Mouse (Mus musculus): ENCODE data around the gene Entpd4b. TPM values are rescaled to one million over a fixed set of nuclear protein-coding genes. Genes with fewer than 3 reads are reported as not detected.
"Not testable (repeated sequence)": the region's sequence is repeated elsewhere in the genome, so short reads cannot be mapped to it uniquely, and the experiment has no call there.

The Entpd4b gene
- polyA plus RNA-seq (2012; rRNA removed): 58.4 and 62.1 TPM in 2 replicates

- not testable (repeated sequence) for H3K27me3 ChIP-seq (replicated peaks; ENCODE audit: control insufficient read depth, insufficient read depth, low read length); H3K4me1 ChIP-seq (ENCODE audit: control insufficient read depth, insufficient read depth, low read length); H3K4me3 ChIP-seq (ENCODE audit: insufficient read depth, low read depth, low read length); H3K27ac ChIP-seq (ENCODE audit: insufficient read depth, low read depth, low read length); H3K36me3 ChIP-seq (ENCODE audit: control insufficient read depth, insufficient read depth, low read length); DNase-seq
- no CpG with 5 or more reads among the region's 68 CpGs for WGBS
Measured at GRCm38 (mm10) chr14:69555110-69555831, at the start of gene Entpd4b. Gene Entpd4b, plus strand, starts transcription at chr14:69555424.

DNA sequence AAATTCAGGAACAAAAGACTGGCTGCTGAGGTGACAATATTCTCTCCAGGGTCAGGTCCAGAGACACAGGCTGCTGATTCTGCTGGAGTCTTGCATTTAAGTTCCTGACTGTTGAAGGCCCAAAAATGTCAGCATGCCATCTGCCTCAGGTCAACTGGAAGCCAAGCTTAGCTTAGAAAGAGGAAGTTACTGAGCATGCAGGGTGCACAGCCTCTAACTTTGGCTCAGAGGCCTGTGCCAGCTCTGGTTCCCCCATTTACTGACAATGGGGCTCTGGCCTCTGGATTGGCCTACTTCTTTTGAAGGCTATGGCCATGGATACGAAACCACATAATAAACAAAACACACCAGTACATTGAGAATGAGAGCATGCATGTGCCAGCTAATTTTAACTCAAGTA, 48.2 kb upstream of the Entpd4b start:
- no CpG with 5 or more reads among the region's 1 CpGs for WGBS
- not testable (repeated sequence) for H3K36me3 ChIP-seq (ENCODE audit: control insufficient read depth, insufficient read depth, low read length); H3K27me3 ChIP-seq (replicated peaks; ENCODE audit: control insufficient read depth, insufficient read depth, low read length); DNase-seq; H3K4me3 ChIP-seq (ENCODE audit: insufficient read depth, low read depth, low read length); H3K4me1 ChIP-seq (ENCODE audit: control insufficient read depth, insufficient read depth, low read length); H3K27ac ChIP-seq (ENCODE audit: insufficient read depth, low read depth, low read length)

- H3K4me3 ChIP-seq (ENCODE audit: insufficient read depth, low read depth, low read length); H3K36me3 ChIP-seq (ENCODE audit: control insufficient read depth, insufficient read depth, low read length); H3K27ac ChIP-seq (ENCODE audit: insufficient read depth, low read depth, low read length); H3K27me3 ChIP-seq (replicated peaks; ENCODE audit: control insufficient read depth, insufficient read depth, low read length); H3K4me1 ChIP-seq (ENCODE audit: control insufficient read depth, insufficient read depth, low read length); DNase-seq: not testable (repeated sequence)
- WGBS: no CpG with 5 or more reads among the region's 2 CpGs
Measured at GRCm38 (mm10) chr14:69512449-69512848, 42.8 kb upstream of the Entpd4b start, which contains the start of gene Gm27179. Gene Gm27179, minus strand, starts transcription at chr14:69512549.

- WGBS: no CpG with 5 or more reads among the region's 2 CpGs
- H3K27ac ChIP-seq (ENCODE audit: insufficient read depth, low read depth, low read length); H3K4me3 ChIP-seq (ENCODE audit: insufficient read depth, low read depth, low read length); H3K4me1 ChIP-seq (ENCODE audit: control insufficient read depth, insufficient read depth, low read length); DNase-seq; H3K36me3 ChIP-seq (ENCODE audit: control insufficient read depth, insufficient read depth, low read length); H3K27me3 ChIP-seq (replicated peaks; ENCODE audit: control insufficient read depth, insufficient read depth, low read length): not testable (repeated sequence)
Measured at GRCm38 (mm10) chr14:69520810-69521209, 34.4 kb upstream of the Entpd4b start.

GRCm38 (mm10) chr14:69523001-69523400, 32.2 kb upstream of the Entpd4b start:
- not testable (repeated sequence) for H3K36me3 ChIP-seq (ENCODE audit: control insufficient read depth, insufficient read depth, low read length); H3K27ac ChIP-seq (ENCODE audit: insufficient read depth, low read depth, low read length); H3K27me3 ChIP-seq (replicated peaks; ENCODE audit: control insufficient read depth, insufficient read depth, low read length); H3K4me3 ChIP-seq (ENCODE audit: insufficient read depth, low read depth, low read length); H3K4me1 ChIP-seq (ENCODE audit: control insufficient read depth, insufficient read depth, low read length); DNase-seq
- WGBS: no CpG with 5 or more reads among the region's 1 CpGs

- not testable (repeated sequence) for H3K27ac ChIP-seq (ENCODE audit: insufficient read depth, low read depth, low read length); DNase-seq; H3K36me3 ChIP-seq (ENCODE audit: control insufficient read depth, insufficient read depth, low read length); H3K4me3 ChIP-seq (ENCODE audit: insufficient read depth, low read depth, low read length); H3K27me3 ChIP-seq (replicated peaks; ENCODE audit: control insufficient read depth, insufficient read depth, low read length); H3K4me1 ChIP-seq (ENCODE audit: control insufficient read depth, insufficient read depth, low read length)
- no CpG with 5 or more reads among the region's 1 CpGs for WGBS
Measured at GRCm38 (mm10) chr14:69526202-69526601, 29.0 kb upstream of the Entpd4b start.

DNA sequence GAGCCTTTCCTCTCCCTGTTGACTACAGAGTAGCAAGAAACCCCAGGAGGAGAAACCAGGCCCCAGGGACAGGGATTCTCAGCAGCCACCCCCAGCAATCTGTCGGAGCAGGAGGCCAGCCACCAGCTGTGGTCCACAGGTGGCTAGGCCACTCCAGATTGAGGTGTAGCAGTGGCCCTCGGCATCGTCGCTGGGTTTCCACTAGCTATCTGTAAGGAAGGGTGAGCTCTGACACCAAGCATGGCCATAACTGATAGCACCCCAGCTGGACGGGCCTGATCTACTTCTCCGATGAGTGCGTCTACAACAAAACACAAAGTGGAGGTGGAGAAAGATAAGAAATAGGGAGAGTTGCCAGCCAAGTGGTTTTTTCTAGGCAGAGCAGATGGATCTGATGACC, 18.7 kb upstream of the Entpd4b start:
- not testable (repeated sequence) for H3K4me3 ChIP-seq (ENCODE audit: insufficient read depth, low read depth, low read length); DNase-seq; H3K27me3 ChIP-seq (replicated peaks; ENCODE audit: control insufficient read depth, insufficient read depth, low read length); H3K4me1 ChIP-seq (ENCODE audit: control insufficient read depth, insufficient read depth, low read length); H3K27ac ChIP-seq (ENCODE audit: insufficient read depth, low read depth, low read length); H3K36me3 ChIP-seq (ENCODE audit: control insufficient read depth, insufficient read depth, low read length)
- WGBS: no CpG with 5 or more reads among the region's 7 CpGs

DNA sequence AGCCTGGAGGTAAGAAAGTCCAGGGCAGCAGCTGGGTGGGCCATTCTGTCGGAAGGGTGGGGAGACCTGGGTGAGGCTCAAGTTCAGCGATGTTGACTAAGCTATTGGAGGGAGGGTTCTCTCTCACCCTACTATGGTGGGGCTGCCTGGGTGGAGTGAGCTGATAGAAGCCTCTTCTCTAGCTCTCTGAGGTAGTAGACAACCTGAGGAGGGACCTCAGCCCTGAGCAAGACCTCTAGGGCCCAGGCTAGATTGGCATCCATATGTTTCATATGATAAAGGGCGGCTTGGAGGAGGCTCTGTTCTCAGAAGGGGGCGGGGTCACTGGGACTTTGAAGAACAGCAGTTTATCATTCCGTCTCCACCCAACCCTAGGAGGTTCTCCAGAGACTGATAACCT, 15.1 kb upstream of the Entpd4b start:
- H3K27ac ChIP-seq (ENCODE audit: insufficient read depth, low read depth, low read length); H3K4me3 ChIP-seq (ENCODE audit: insufficient read depth, low read depth, low read length); H3K36me3 ChIP-seq (ENCODE audit: control insufficient read depth, insufficient read depth, low read length); H3K27me3 ChIP-seq (replicated peaks; ENCODE audit: control insufficient read depth, insufficient read depth, low read length); H3K4me1 ChIP-seq (ENCODE audit: control insufficient read depth, insufficient read depth, low read length); DNase-seq: not testable (repeated sequence)
- no CpG with 5 or more reads among the region's 5 CpGs for WGBS

DNA sequence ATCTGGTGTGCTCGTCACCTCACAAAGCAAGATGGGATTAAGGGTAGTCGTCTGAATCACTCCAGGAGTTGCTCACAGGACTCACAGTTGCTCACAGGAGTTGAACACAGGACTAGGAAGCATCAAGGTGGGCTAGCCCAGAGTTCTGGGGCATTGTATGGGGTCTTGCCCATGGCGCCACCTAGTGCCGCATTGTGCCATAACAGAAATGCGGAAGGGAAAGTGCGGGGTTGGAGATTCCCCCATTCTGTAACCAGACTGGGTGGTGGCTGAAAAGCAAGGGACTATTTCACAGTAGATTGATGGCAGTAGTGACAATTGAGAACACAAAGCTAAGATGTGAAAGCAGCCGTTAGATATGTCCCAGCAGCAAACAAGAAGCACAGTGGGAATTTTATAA, 12.5 kb upstream of the Entpd4b start:
- H3K27me3 ChIP-seq (replicated peaks; ENCODE audit: control insufficient read depth, insufficient read depth, low read length); DNase-seq: not testable (repeated sequence)
- no CpG with 5 or more reads among the region's 7 CpGs for WGBS

GRCm38 (mm10) chr14:69544033-69544432, 11.2 kb upstream of the Entpd4b start:
- no CpG with 5 or more reads among the region's 7 CpGs for WGBS
- not testable (repeated sequence) for DNase-seq; H3K27ac ChIP-seq (ENCODE audit: insufficient read depth, low read depth, low read length); H3K4me3 ChIP-seq (ENCODE audit: insufficient read depth, low read depth, low read length); H3K27me3 ChIP-seq (replicated peaks; ENCODE audit: control insufficient read depth, insufficient read depth, low read length); H3K36me3 ChIP-seq (ENCODE audit: control insufficient read depth, insufficient read depth, low read length); H3K4me1 ChIP-seq (ENCODE audit: control insufficient read depth, insufficient read depth, low read length)

More for the DNA sequence above, 12.5 kb upstream of the Entpd4b start:
- not testable (repeated sequence) for H3K4me3 ChIP-seq (ENCODE audit: insufficient read depth, low read depth, low read length); H3K27ac ChIP-seq (ENCODE audit: insufficient read depth, low read depth, low read length); H3K4me1 ChIP-seq (ENCODE audit: control insufficient read depth, insufficient read depth, low read length); H3K36me3 ChIP-seq (ENCODE audit: control insufficient read depth, insufficient read depth, low read length)

- no CpG with 5 or more reads among the region's 2 CpGs for WGBS
- not testable (repeated sequence) for H3K36me3 ChIP-seq (ENCODE audit: control insufficient read depth, insufficient read depth, low read length); DNase-seq; H3K4me3 ChIP-seq (ENCODE audit: insufficient read depth, low read depth, low read length); H3K27me3 ChIP-seq (replicated peaks; ENCODE audit: control insufficient read depth, insufficient read depth, low read length); H3K4me1 ChIP-seq (ENCODE audit: control insufficient read depth, insufficient read depth, low read length); H3K27ac ChIP-seq (ENCODE audit: insufficient read depth, low read depth, low read length)
Measured at GRCm38 (mm10) chr14:69545052-69545451, 10.2 kb upstream of the Entpd4b start.
